In genomic region chr14:51863603-51864002, GRCm38 (mm10) we compare ENCODE assay signal across 16 mouse cellular contexts. TPM values are rescaled to one million over a fixed set of nuclear protein-coding genes. Genes with fewer than 3 reads are reported as not detected.
DNase-seq lines count a peak whose midpoint lies in the region; ATAC-seq and TF ChIP-seq lines count a peak whose summit lies in the region.
"Not testable (repeated sequence)": the region's sequence is repeated elsewhere in the genome, so short reads cannot be mapped to it uniquely, and the experiment has no call there.
"Had no signal": no experiment of that assay in that cellular context is flagged by ENCODE, and none has a peak within 500 bp of the region (broad histone marks: within the 10 kb centered on the region; RNA-seq: fewer than 3 reads in every experiment).

No protein-coding gene starts in this region.

- H3K4me1 ChIP-seq in forebrain, embryonic 14.5 days (ENCODE audit: control insufficient read depth, insufficient read depth, low read length); hindbrain, embryonic 10.5 days (replicated peaks); lung, postnatal 0 days (ENCODE audit: insufficient read depth, low read depth, low read length); neural tube, embryonic 11.5 days (ENCODE audit: control insufficient read depth, insufficient read depth, low read length): not testable (repeated sequence)

- TF ChIP-seq CTCF in lung, postnatal 0 days (IDR thresholded peaks at IDR 0.05), result peak; percentile 61

- H3K9me3 ChIP-seq in forebrain, embryonic 14.5 days (replicated peaks; ENCODE audit: control insufficient read depth, low read length); hindbrain, embryonic 10.5 days; lung, postnatal 0 days (ENCODE audit: low read length); neural tube, embryonic 11.5 days (ENCODE audit: control insufficient read depth, low read length): not testable (repeated sequence)

- H3K36me3 ChIP-seq in forebrain, embryonic 14.5 days (ENCODE audit: control insufficient read depth, insufficient read depth, low read length); hindbrain, embryonic 10.5 days; lung, postnatal 0 days (ENCODE audit: insufficient read depth, low read length); neural tube, embryonic 11.5 days (ENCODE audit: control insufficient read depth, insufficient read depth, low read length): not testable (repeated sequence)

- H3K4me3 ChIP-seq in forebrain, embryonic 14.5 days (ENCODE audit: low read depth, low read length); hindbrain, embryonic 10.5 days; lung, postnatal 0 days (ENCODE audit: low read depth, low read length); neural tube, embryonic 11.5 days (ENCODE audit: low read depth, low read length): not testable (repeated sequence)

- H3K27me3 ChIP-seq in forebrain, embryonic 14.5 days (replicated peaks; ENCODE audit: control insufficient read depth, insufficient read depth, low read length); hindbrain, embryonic 10.5 days (ENCODE audit: insufficient read depth, poor library complexity, severe bottlenecking); lung, postnatal 0 days (replicated peaks; ENCODE audit: insufficient read depth, low read length); neural tube, embryonic 11.5 days (ENCODE audit: control insufficient read depth, insufficient read depth, low read length): not testable (repeated sequence)

- WGBS in forebrain, embryonic 14.5 days, result 5% methylated on average over 1 of the region's 1 CpGs
- WGBS in hindbrain, embryonic 10.5 days, result 0% methylated on average over 1 of the region's 1 CpGs
- 0% methylated on average over 1 of the region's 1 CpGs for WGBS in lung, postnatal 0 days
- WGBS in neural tube, embryonic 11.5 days, result 22% methylated on average over 1 of the region's 1 CpGs

- TF ChIP-seq EP300 in lung, postnatal 0 days (IDR thresholded peaks at IDR 0.05), result not testable (repeated sequence)

- ATAC-seq in common myeloid progenitor, adult 5-6 weeks (replicated peaks; ENCODE audit: low read depth, poor library complexity, severe bottlenecking), result 0 out of 2 replicates have a peak, but pooled peaks have one; percentile 45
- not testable (repeated sequence) for ATAC-seq in forebrain, embryonic 14.5 days; lung, postnatal 0 days; neural tube, embryonic 11.5 days (ENCODE audit: insufficient read depth, low FRiP score, low TSS enrichment)

- DNase-seq in 3T3-L1 (ENCODE audit: low read depth, low spot score), result peak; percentile 69
- DNase-seq in adrenal gland, postnatal 10 days, result peak; percentile 16
- peak; percentile 14 for DNase-seq in forebrain, embryonic 14.5 days (ENCODE audit: low spot score)
- DNase-seq in hindbrain, embryonic 10.5 days (ENCODE audit: low spot score), result peak; percentile 26
- DNase-seq in kidney, postnatal 4 days, result peak; percentile 48 to 53
- DNase-seq in lung, postnatal 0 days (ENCODE audit: low spot score), result peak; percentile 7
- peak; percentile 26 for DNase-seq in neural tube, embryonic 11.5 days (ENCODE audit: low spot score)

- not testable (repeated sequence) for H3K27ac ChIP-seq in forebrain, embryonic 14.5 days (ENCODE audit: low read depth, low read length); hindbrain, embryonic 10.5 days; lung, postnatal 0 days (ENCODE audit: low read length); neural tube, embryonic 11.5 days (ENCODE audit: low read depth, low read length)

- H3K4me2 ChIP-seq in forebrain, embryonic 14.5 days (ENCODE audit: low read length); lung, postnatal 0 days (replicated peaks; ENCODE audit: low read depth, low read length); neural tube, embryonic 11.5 days (ENCODE audit: low read depth): not testable (repeated sequence)

- not testable (repeated sequence) for H3K9ac ChIP-seq in forebrain, embryonic 14.5 days (ENCODE audit: low read length); lung, postnatal 0 days (replicated peaks; ENCODE audit: low read depth); neural tube, embryonic 11.5 days (ENCODE audit: low read length)

RNA-seq across cellular contexts. Expression of gene Ear6, which starts 10.1 kb away (rescaled TPM):
- total RNA-seq in adrenal gland, postnatal 10 days (2021), result 1 to 10 TPM in 1 of 2 experiments, not detected in 1; 1.5 TPM
- total RNA-seq in common myeloid progenitor, adult 5-6 weeks (2017), result 0.55 and 3.3 TPM in 2 replicates
- not detected in 2 replicates for polyA plus RNA-seq in forebrain, embryonic 14.5 days (2014; fragmentation: Nextera tagmentation; extraction: Ambion mirVana)
- polyA plus RNA-seq in hindbrain, embryonic 10.5 days (2016; fragmentation: Nextera tagmentation; extraction: Ambion mirVana), result not detected in 2 replicates
- 0.80 and 1.6 TPM in 2 replicates for polyA plus RNA-seq in lung, postnatal 0 days (2015; fragmentation: Nextera tagmentation; extraction: Ambion mirVana)
- not detected in 2 replicates for polyA plus RNA-seq in neural tube, embryonic 11.5 days (2014; fragmentation: Nextera tagmentation; extraction: Ambion mirVana)
- total RNA-seq: gastrocnemius, postnatal 25 days; layer of hippocampus, adult 8-10 months had no signal
- polyA plus RNA-seq: forebrain, embryonic 16.5 days; heart, embryonic 12.5 days; hindbrain, embryonic 13.5 days; midbrain, embryonic 16.5 days; neural tube, embryonic 14.5 days had no signal

RNA-seq across cellular contexts. Expression of gene Mettl17, which starts 21.0 kb away (rescaled TPM):
- 10 to 100 TPM; 29.5 to 34.7 TPM for total RNA-seq in adrenal gland, postnatal 10 days (2021)
- 6.7 and 11.5 TPM in 2 replicates for total RNA-seq in common myeloid progenitor, adult 5-6 weeks (2017)
- 64.7 and 64.9 TPM in 2 replicates for polyA plus RNA-seq in forebrain, embryonic 14.5 days (2014; fragmentation: Nextera tagmentation; extraction: Ambion mirVana)
- polyA plus RNA-seq in hindbrain, embryonic 10.5 days (2016; fragmentation: Nextera tagmentation; extraction: Ambion mirVana), result 42.6 and 48.1 TPM in 2 replicates
- 25.3 and 33.9 TPM in 2 replicates for polyA plus RNA-seq in lung, postnatal 0 days (2015; fragmentation: Nextera tagmentation; extraction: Ambion mirVana)
- polyA plus RNA-seq in neural tube, embryonic 11.5 days (2014; fragmentation: Nextera tagmentation; extraction: Ambion mirVana), result 58.8 and 58.9 TPM in 2 replicates

RNA-seq across cellular contexts. Expression of gene Slc39a2, which starts 29.1 kb away (rescaled TPM):
- total RNA-seq in adrenal gland, postnatal 10 days (2021), result under 1 TPM; 0.24 to 0.97 TPM
- total RNA-seq in common myeloid progenitor, adult 5-6 weeks (2017), result 0.49 TPM in 1 of 2 replicates, not detected in the other
- polyA plus RNA-seq in forebrain, embryonic 14.5 days (2014; fragmentation: Nextera tagmentation; extraction: Ambion mirVana), result 0.62 and 0.82 TPM in 2 replicates
- polyA plus RNA-seq in hindbrain, embryonic 10.5 days (2016; fragmentation: Nextera tagmentation; extraction: Ambion mirVana), result 0.46 and 0.99 TPM in 2 replicates
- polyA plus RNA-seq in lung, postnatal 0 days (2015; fragmentation: Nextera tagmentation; extraction: Ambion mirVana), result 3.7 and 3.8 TPM in 2 replicates
- polyA plus RNA-seq in neural tube, embryonic 11.5 days (2014; fragmentation: Nextera tagmentation; extraction: Ambion mirVana), result 0.23 and 0.40 TPM in 2 replicates

RNA-seq across cellular contexts. Expression of gene Ndrg2, which starts 50.4 kb away (rescaled TPM):
- 100 to 1,000 TPM; 337 to 338 TPM for total RNA-seq in adrenal gland, postnatal 10 days (2021)
- 2.8 and 14.6 TPM in 2 replicates for total RNA-seq in common myeloid progenitor, adult 5-6 weeks (2017)
- 127 and 139 TPM in 2 replicates for polyA plus RNA-seq in forebrain, embryonic 14.5 days (2014; fragmentation: Nextera tagmentation; extraction: Ambion mirVana)
- 10.0 and 16.1 TPM in 2 replicates for polyA plus RNA-seq in hindbrain, embryonic 10.5 days (2016; fragmentation: Nextera tagmentation; extraction: Ambion mirVana)
- 94.9 and 103 TPM in 2 replicates for polyA plus RNA-seq in lung, postnatal 0 days (2015; fragmentation: Nextera tagmentation; extraction: Ambion mirVana)
- polyA plus RNA-seq in neural tube, embryonic 11.5 days (2014; fragmentation: Nextera tagmentation; extraction: Ambion mirVana), result 8.2 and 10.4 TPM in 2 replicates

RNA-seq across cellular contexts. Expression of gene Tppp2, which starts 54.6 kb away (rescaled TPM):
- total RNA-seq in adrenal gland, postnatal 10 days (2021), result not detected
- total RNA-seq in common myeloid progenitor, adult 5-6 weeks (2017), result not detected in 2 replicates
- polyA plus RNA-seq in forebrain, embryonic 14.5 days (2014; fragmentation: Nextera tagmentation; extraction: Ambion mirVana), result not detected in 2 replicates
- polyA plus RNA-seq in hindbrain, embryonic 10.5 days (2016; fragmentation: Nextera tagmentation; extraction: Ambion mirVana), result not detected in 2 replicates
- not detected in 2 replicates for polyA plus RNA-seq in lung, postnatal 0 days (2015; fragmentation: Nextera tagmentation; extraction: Ambion mirVana)
- not detected in 2 replicates for polyA plus RNA-seq in neural tube, embryonic 11.5 days (2014; fragmentation: Nextera tagmentation; extraction: Ambion mirVana)
- total RNA-seq: layer of hippocampus, adult 8-10 months had no signal
- polyA plus RNA-seq: forebrain, embryonic 16.5 days; heart, embryonic 12.5 days; hindbrain, embryonic 13.5 days; midbrain, embryonic 16.5 days; neural tube, embryonic 14.5 days; spleen, adult 2 months had no signal

Comparison
In these comparisons a context has a peak if more than half of its experiments do, and no peak if none do; other contexts are left out.
1. DNase-seq: peak in every context shown above with its lines; median percentile 69 in 3T3-L1; 50 in kidney, postnatal 4 days; 26 in hindbrain, embryonic 10.5 days; 26 in neural tube, embryonic 11.5 days; 16 in adrenal gland, postnatal 10 days; 14 in forebrain, embryonic 14.5 days; 7 in lung, postnatal 0 days.